In the genomic region with DNA sequence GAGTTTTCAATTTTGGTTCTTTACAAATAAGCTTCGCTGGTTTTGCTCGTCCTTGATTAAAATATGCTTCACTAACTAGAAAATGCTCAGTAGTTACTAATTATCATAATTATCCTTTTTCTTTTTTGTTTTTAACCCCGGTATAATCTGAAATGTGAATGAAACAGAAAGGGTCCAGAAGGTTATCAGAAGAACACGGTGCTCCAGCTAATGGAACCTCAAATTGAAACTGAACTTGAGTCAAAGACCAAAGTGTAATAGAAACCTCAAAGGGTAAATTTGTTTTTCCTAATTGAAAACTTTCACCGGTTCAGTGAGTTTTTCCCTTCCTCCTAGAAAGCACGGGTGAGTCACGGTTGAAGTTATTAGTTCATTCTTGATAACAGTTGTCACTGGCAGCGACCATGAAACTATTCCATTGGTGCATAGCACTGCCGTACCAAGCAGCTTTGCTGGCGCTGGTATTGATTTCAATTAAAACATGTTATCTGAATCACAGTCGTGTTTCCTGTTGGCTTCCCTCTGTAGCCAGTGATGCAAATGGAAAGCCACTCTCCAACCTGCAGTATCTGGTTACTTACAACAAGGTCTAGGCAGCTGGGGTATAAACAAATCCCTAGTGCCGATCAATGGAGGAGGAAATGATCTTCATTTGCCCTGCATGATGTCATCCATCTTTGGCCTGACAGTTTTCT, we compare ENCODE assay signal across 12 mouse cellular contexts.
A peak's percentile ranks its signal among the peaks of the same experiment; 100 is the strongest.
DNase-seq lines count a peak whose midpoint lies in the region; ATAC-seq and TF ChIP-seq lines count a peak whose summit lies in the region.
"Had no signal": no experiment of that assay in that cellular context is flagged by ENCODE, and none has a peak within 500 bp of the region (broad histone marks: within the 10 kb centered on the region; RNA-seq: fewer than 3 reads in every experiment).

No protein-coding gene starts in this region.

- peak; percentile 57 for ATAC-seq in liver, postnatal 0 days
- peak; percentile 41; the same call in 1 of the 2 replicates for ATAC-seq in limb, embryonic 14.5 days (ENCODE audit: low FRiP score, low read depth)

- no peaks in the 10 kb centered on the region for H3K4me1 ChIP-seq in liver, postnatal 0 days (ENCODE audit: insufficient read depth)
- peaks cover 12% of the 10 kb centered on the region for H3K4me1 ChIP-seq in hindbrain, embryonic 10.5 days (replicated peaks)
- no peaks in the 10 kb centered on the region for H3K4me1 ChIP-seq in limb, embryonic 14.5 days (ENCODE audit: control insufficient read depth, insufficient read depth, low read length)
- no peaks in the 10 kb centered on the region for H3K4me1 ChIP-seq in lung, adult 2 months (ENCODE audit: control insufficient read depth, insufficient read depth, low read length)

- no peaks in the 10 kb centered on the region for H3K9me3 ChIP-seq in liver, postnatal 0 days (ENCODE audit: low read length)
- H3K9me3 ChIP-seq in hindbrain, embryonic 10.5 days = peaks cover 6% of the 10 kb centered on the region; the same call in 1 of the 2 replicates
- H3K9me3 ChIP-seq in limb, embryonic 14.5 days (ENCODE audit: control insufficient read depth, low read length) = no peaks in the 10 kb centered on the region
- H3K9me3 ChIP-seq: heart, embryonic 15.5 days had no signal

- TF ChIP-seq EP300 in liver, postnatal 0 days (IDR thresholded peaks at IDR 0.05; ENCODE audit: low read depth) = no peak

- TF ChIP-seq CTCF in liver, postnatal 0 days (IDR thresholded peaks at IDR 0.05; ENCODE audit: low read depth) = no peak
- no peak for TF ChIP-seq CTCF in lung, adult 2 months (IDR thresholded peaks at IDR 0.05; ENCODE audit: insufficient read depth, low read length)

- H3K27ac ChIP-seq in liver, postnatal 0 days (ENCODE audit: low read depth) = peak overlapping the region; percentile 39; the same call in 1 of the 2 replicates
- H3K27ac ChIP-seq in hindbrain, embryonic 10.5 days = peak overlapping the region; percentile 54
- no peak overlapping the region for H3K27ac ChIP-seq in limb, embryonic 14.5 days (replicated peaks; ENCODE audit: low read depth, low read length)
- H3K27ac ChIP-seq: heart, embryonic 15.5 days; left cerebral cortex, adult 2 months had no signal

- no peaks in the 10 kb centered on the region for H3K27me3 ChIP-seq in liver, postnatal 0 days (ENCODE audit: insufficient read depth, low read length)
- H3K27me3 ChIP-seq in hindbrain, embryonic 10.5 days (ENCODE audit: insufficient read depth, poor library complexity, severe bottlenecking) = no peaks in the 10 kb centered on the region
- H3K27me3 ChIP-seq in limb, embryonic 14.5 days (ENCODE audit: control insufficient read depth, insufficient read depth, low read length) = no peaks in the 10 kb centered on the region
- H3K27me3 ChIP-seq: heart, embryonic 15.5 days had no signal

- no peak overlapping the region for H3K9ac ChIP-seq in liver, postnatal 0 days (replicated peaks)
- H3K9ac ChIP-seq in limb, embryonic 14.5 days (ENCODE audit: low read depth, low read length, severe bottlenecking) = no peak overlapping the region
- H3K9ac ChIP-seq: heart, embryonic 15.5 days had no signal

- no peak overlapping the region for H3K4me2 ChIP-seq in liver, postnatal 0 days (ENCODE audit: low read depth, low read length)
- no peak overlapping the region for H3K4me2 ChIP-seq in limb, embryonic 14.5 days (replicated peaks; ENCODE audit: low read depth, low read length, severe bottlenecking)
- H3K4me2 ChIP-seq: heart, embryonic 15.5 days had no signal

- TF ChIP-seq POLR2A in limb, embryonic 14.5 days (IDR thresholded peaks at IDR 0.05; ENCODE audit: borderline replicate concordance, extremely low read depth, insufficient read depth, insufficient read length) = no peak
- TF ChIP-seq POLR2A in lung, adult 2 months (IDR thresholded peaks at IDR 0.05; ENCODE audit: borderline replicate concordance, extremely low read depth, low read depth, low read length) = no peak

- H3K36me3 ChIP-seq in liver, postnatal 0 days (replicated peaks; ENCODE audit: insufficient read depth, low read length) = no peaks in the 10 kb centered on the region
- no peaks in the 10 kb centered on the region for H3K36me3 ChIP-seq in hindbrain, embryonic 10.5 days
- H3K36me3 ChIP-seq in limb, embryonic 14.5 days (ENCODE audit: control insufficient read depth, insufficient read depth, low read length) = no peaks in the 10 kb centered on the region
- H3K36me3 ChIP-seq: G1E; heart, embryonic 15.5 days had no signal

- no peak for DNase-seq in liver, postnatal 0 days
- no peak for DNase-seq in liver
- DNase-seq in adrenal gland, postnatal 14 days = peak; percentile 54
- DNase-seq in hindbrain, embryonic 10.5 days (ENCODE audit: low spot score) = no peak
- DNase-seq in limb, embryonic 14.5 days (ENCODE audit: low spot score) = no peak
- no peak for DNase-seq in spleen, adult 18-20 months
- no peak for DNase-seq in lung, adult 2 months
- DNase-seq in cerebellum, adult 9-10 months = no peak
- DNase-seq: lung, postnatal 14 days had no signal

- 65% methylated on average over 12 of the region's 12 CpGs for WGBS in liver, postnatal 0 days (ENCODE audit: insufficient replicate concordance)
- WGBS in hindbrain, embryonic 10.5 days = 70% methylated on average over 12 of the region's 12 CpGs
- 65% methylated on average over 12 of the region's 12 CpGs for WGBS in limb, embryonic 14.5 days
- 51% methylated on average over 12 of the region's 12 CpGs for WGBS in lung, adult 2 months

- no peak overlapping the region for H3K4me3 ChIP-seq in liver, postnatal 0 days (ENCODE audit: low read depth, low read length)
- no peak overlapping the region for H3K4me3 ChIP-seq in hindbrain, embryonic 10.5 days
- H3K4me3 ChIP-seq in limb, embryonic 14.5 days (replicated peaks; ENCODE audit: low read length) = no peak overlapping the region
- H3K4me3 ChIP-seq in lung, adult 2 months (replicated peaks; ENCODE audit: extremely low read depth, low read depth, low read length) = no peak overlapping the region
- H3K4me3 ChIP-seq: heart, embryonic 15.5 days; left cerebral cortex, adult 2 months had no signal
